Mouse (Mus musculus) olfactory bulb, adult 2 months (tissue): ENCODE data around the gene Enpp4.

Source experiments
- CTCF ChIP-seq: fragments of 200-500 bp; IDR thresholded peaks from 2 replicates; pipeline ENCODE4 v1.5.1; 2012; ENCODE audit warnings: low read depth, mild to moderate bottlenecking, low read length, moderate library complexity; ENCODE audit not compliant: insufficient read depth
- POLR2A ChIP-seq: fragments of 200-500 bp; IDR thresholded peaks from 2 replicates; pipeline ENCODE4 v1.6.1; 2012; ENCODE audit warnings: mild to moderate bottlenecking, low read depth, low read length, moderate library complexity; ENCODE audit not compliant: insufficient read depth

DNA sequence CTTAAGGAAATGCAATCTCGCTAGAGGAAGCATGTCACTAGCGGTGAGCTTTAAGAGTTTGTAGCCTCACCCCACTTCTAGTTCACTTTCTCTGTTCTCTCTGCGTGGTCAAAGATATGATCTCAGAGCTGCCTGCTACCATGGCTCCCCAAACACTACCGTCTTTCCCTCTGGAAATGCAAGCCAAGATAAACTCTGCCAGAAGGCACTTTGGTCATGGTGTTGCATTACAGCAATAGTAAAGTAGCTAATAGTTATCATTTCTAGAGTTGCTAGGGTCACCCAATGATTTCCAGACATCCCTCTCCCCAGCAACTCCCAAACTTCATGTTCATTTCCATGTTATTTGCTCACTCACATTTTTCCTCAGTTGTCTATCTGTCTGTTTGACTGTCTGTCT is 12.6 kb upstream of the Enpp4 start:
- no peak for TF ChIP-seq CTCF
- TF ChIP-seq POLR2A, result no peak
